Mouse (Mus musculus) MEL (cell line): ENCODE data around the gene Tjp1. TPM values are rescaled to one million over a fixed set of nuclear protein-coding genes. Genes with fewer than 3 reads are reported as not detected.

Source experiments
- DNase-seq: peaks from one replicate; pipeline ENCODE4 v3.0.0; 2011; ENCODE audit warnings: low read depth, low spot score
- H3K27ac ChIP-seq: 2 replicates; pipeline ENCODE4 v1.5.1; 2012; ENCODE audit warnings: low read depth, mild to moderate bottlenecking, control low read depth, low read length, moderate library complexity; ENCODE audit not compliant: control insufficient read depth
- H3K27me3 ChIP-seq, 2 experiments: fragments of 150-350 bp in 1 of 2; sonication (generic) in 1 of 2; 2 replicates each; pipeline ENCODE4 v1.6.1; 2012; ENCODE audit warnings: low read length in 2 of 2, mild to moderate bottlenecking in 2 of 2, improper control_type of control experiment in 1 of 2, moderate library complexity in 1 of 2; ENCODE audit not compliant: insufficient read depth in 2 of 2, control insufficient read depth in 1 of 2
- H3K36me3 ChIP-seq, 2 experiments: 2 replicates each; pipeline ENCODE4 v1.6.1; 2012 to 2014; ENCODE audit warnings: low read length in 2 of 2, improper control_type of control experiment in 1 of 2, inconsistent platforms in 1 of 2, mild to moderate bottlenecking in 1 of 2; ENCODE audit not compliant: insufficient read depth in 2 of 2, control insufficient read depth in 1 of 2
- H3K4me1 ChIP-seq, 2 experiments: fragments of 150-350 bp in 1 of 2; sonication (generic) in 1 of 2; 2 replicates each; pipeline ENCODE4 v1.6.1; 2012; ENCODE audit warnings: low read length in 2 of 2, improper control_type of control experiment in 1 of 2, mild to moderate bottlenecking in 1 of 2; ENCODE audit not compliant: insufficient read depth in 2 of 2, control insufficient read depth in 1 of 2
- H3K4me3 ChIP-seq, 2 experiments: fragments of 150-350 bp in 1 of 2; sonication (generic) in 1 of 2; 2 replicates each; pipeline ENCODE4 v1.5.1; 2012; ENCODE audit warnings: low read depth in 2 of 2, low read length in 2 of 2, mild to moderate bottlenecking in 2 of 2, moderate library complexity in 2 of 2, control low read depth in 1 of 2, improper control_type of control experiment in 1 of 2; ENCODE audit not compliant: control insufficient read depth in 1 of 2, insufficient read depth in 1 of 2
- H3K79me2 ChIP-seq: 2 replicates; pipeline ENCODE4 v1.6.1; 2012; ENCODE audit warnings: mild to moderate bottlenecking, low read length, moderate library complexity; ENCODE audit not compliant: control insufficient read depth, poor library complexity, insufficient read depth
- H3K9ac ChIP-seq: 2 replicates; pipeline ENCODE4 v1.6.1; 2012; ENCODE audit warnings: low read depth, mild to moderate bottlenecking, control low read depth, low read length, moderate library complexity; ENCODE audit not compliant: control insufficient read depth, poor library complexity, severe bottlenecking
- H3K9me3 ChIP-seq: fragments of 150-350 bp; sonication (generic); replicated peaks from 2 replicates; pipeline ENCODE4 v1.6.1; 2012; ENCODE audit warnings: mild to moderate bottlenecking, low read length, improper control_type of control experiment, moderate library complexity; ENCODE audit not compliant: insufficient read depth
- BHLHE40 ChIP-seq: IDR thresholded peaks from 2 replicates; pipeline ENCODE4 v1.6.1; 2012; ENCODE audit warnings: low read depth, mild to moderate bottlenecking, inconsistent platforms, low read length, improper control_type of control experiment, borderline replicate concordance
- CTCF ChIP-seq, 3 experiments: IDR thresholded peaks in 2 of 3; conservative IDR thresholded peaks in 1 of 3; 2 replicates each; pipeline ENCODE4 v1.5.1; 2011 to 2012; ENCODE audit warnings: low read length in 3 of 3, low read depth in 2 of 3, mild to moderate bottlenecking in 2 of 3, improper control_type of control experiment in 1 of 3, inconsistent platforms in 1 of 3, mixed read lengths in 1 of 3, moderate library complexity in 1 of 3; ENCODE audit not compliant: control insufficient read depth in 1 of 3, insufficient read depth in 1 of 3, poor library complexity in 1 of 3, severe bottlenecking in 1 of 3
- ELF1 ChIP-seq: IDR thresholded peaks from 2 replicates; pipeline ENCODE4 v1.6.1; 2014; ENCODE audit warnings: low read depth, mild to moderate bottlenecking, inconsistent platforms, low read length, improper control_type of control experiment, moderate library complexity
- EP300 ChIP-seq, 2 experiments: IDR thresholded peaks; 2 replicates each; pipeline ENCODE4 v1.6.1; 2011; ENCODE audit warnings: improper control_type of control experiment in 2 of 2, low read length in 2 of 2, low read depth in 1 of 2, mild to moderate bottlenecking in 1 of 2
- ETS1 ChIP-seq: IDR thresholded peaks from 2 replicates; pipeline ENCODE4 v1.6.1; 2012; ENCODE audit warnings: low read depth, mild to moderate bottlenecking, inconsistent platforms, low read length, improper control_type of control experiment, moderate library complexity
- GATA1 ChIP-seq: IDR thresholded peaks from 2 replicates; pipeline ENCODE4 v1.6.1; 2011; ENCODE audit warnings: low read depth, low read length, improper control_type of control experiment
- HCFC1 ChIP-seq: IDR thresholded peaks from 2 replicates; pipeline ENCODE4 v1.6.1; 2012; ENCODE audit warnings: low read depth, mild to moderate bottlenecking, inconsistent platforms, low read length, improper control_type of control experiment, moderate library complexity
- JUND ChIP-seq: IDR thresholded peaks from 2 replicates; pipeline ENCODE4 v1.6.1; 2011; ENCODE audit warnings: low read depth, mild to moderate bottlenecking, improper control_type of control experiment, low read length
- MAFK ChIP-seq: IDR thresholded peaks from 2 replicates; pipeline ENCODE4 v1.6.1; 2011; ENCODE audit warnings: low read depth, mild to moderate bottlenecking, low read length, improper control_type of control experiment, borderline replicate concordance
- MAZ ChIP-seq: IDR thresholded peaks from 2 replicates; pipeline ENCODE4 v1.6.1; 2012; ENCODE audit warnings: low read depth, mild to moderate bottlenecking, inconsistent platforms, low read length, improper control_type of control experiment
- MEF2A ChIP-seq: IDR thresholded peaks from 2 replicates; pipeline ENCODE4 v1.6.1; 2014; ENCODE audit warnings: low read depth, mild to moderate bottlenecking, inconsistent platforms, low read length, improper control_type of control experiment; ENCODE audit not compliant: poor library complexity, insufficient replicate concordance, severe bottlenecking; ENCODE audit errors: extremely low read depth
- MYB ChIP-seq: IDR thresholded peaks from 2 replicates; pipeline ENCODE4 v1.6.1; 2011; ENCODE audit warnings: mild to moderate bottlenecking, low read depth, low read length, improper control_type of control experiment
- MYC ChIP-seq: IDR thresholded peaks from 2 replicates; pipeline ENCODE4 v1.6.1; 2011; ENCODE audit warnings: low read depth, mild to moderate bottlenecking, low read length, improper control_type of control experiment, moderate library complexity
- NRF1 ChIP-seq: IDR thresholded peaks from 2 replicates; pipeline ENCODE4 v1.6.1; 2014; ENCODE audit warnings: low read depth, mild to moderate bottlenecking, inconsistent platforms, low read length, improper control_type of control experiment, moderate library complexity; ENCODE audit not compliant: poor library complexity, insufficient read depth, severe bottlenecking
- RCOR1 ChIP-seq: IDR thresholded peaks from 2 replicates; pipeline ENCODE4 v1.6.1; 2012; ENCODE audit warnings: low read depth, mild to moderate bottlenecking, inconsistent platforms, low read length, improper control_type of control experiment
- SMC3 ChIP-seq: IDR thresholded peaks from 2 replicates; pipeline ENCODE4 v1.6.1; 2011; ENCODE audit warnings: low read depth, low read length, improper control_type of control experiment
- TBP ChIP-seq: IDR thresholded peaks from 2 replicates; pipeline ENCODE4 v1.8.0; 2011; ENCODE audit warnings: low read depth, low read length, improper control_type of control experiment
- USF1 ChIP-seq: IDR thresholded peaks from 2 replicates; pipeline ENCODE4 v1.6.1; 2014; ENCODE audit warnings: low read depth, mild to moderate bottlenecking, inconsistent platforms, low read length, improper control_type of control experiment, moderate library complexity
- USF2 ChIP-seq, 2 experiments: IDR thresholded peaks; 2 replicates each; pipeline ENCODE4 v1.6.1; 2011 to 2012; ENCODE audit warnings: improper control_type of control experiment in 2 of 2, low read length in 2 of 2, borderline replicate concordance in 1 of 2, inconsistent platforms in 1 of 2, low read depth in 1 of 2, mild to moderate bottlenecking in 1 of 2; ENCODE audit not compliant: insufficient read depth in 1 of 2
- ZC3H11A ChIP-seq: IDR thresholded peaks from 2 replicates; pipeline ENCODE4 v1.6.1; 2012; ENCODE audit warnings: low read depth, mild to moderate bottlenecking, inconsistent platforms, low read length, improper control_type of control experiment
- ZMIZ1 ChIP-seq: IDR thresholded peaks from 2 replicates; pipeline ENCODE4 v1.6.1; 2012; ENCODE audit warnings: low read depth, mild to moderate bottlenecking, inconsistent platforms, low read length, improper control_type of control experiment, moderate library complexity
- polyA plus RNA-seq, 2 experiments: library from polyadenylated mRNA; stranded (reverse) in 1 of 2; unstranded in 1 of 2; fragments of >175 nt in 1 of 2; fragments of >200 nt in 1 of 2; gene quantifications; 2 replicates each; pipeline versions ENCODE4 v1.2.1 to v1.2.4; 2012; ENCODE audit warnings: low replicate concordance in 2 of 2, low read depth in 1 of 2; ENCODE audit not compliant: insufficient read length in 2 of 2, insufficient read depth in 1 of 2, missing spikeins in 1 of 2
- total RNA-seq: library from RNA; depleted of rRNA; stranded (reverse); fragments of 300-350 nt; gene quantifications from 2 replicates; pipeline ENCODE4 v1.2.3, GENCODE M21; 2012

Tjp1 gene
- total and polyA plus RNA-seq, 3 experiments = 0.01 TPM; not detected in 2

GRCm38 (mm10) chr7:65497733-65498583, 29.6 kb downstream of the Tjp1 start (continued):
- TF ChIP-seq EP300 (IDR thresholded peaks at IDR 0.05; ENCODE audit: low read depth in 1 of 2, low read length in 2 of 2) = no peak

- Histone ChIP-seq H3K4me3 (no peak overlapping the region), H3K9me3 (no peaks in the 10 kb centered on the region), H3K4me1 (no peaks in the 10 kb centered on the region), H3K79me2 (no peaks in the 10 kb centered on the region), H3K36me3 (no peaks in the 10 kb centered on the region), H3K9ac (no peak overlapping the region), H3K27ac (no peak overlapping the region), H3K27me3 (no peaks in the 10 kb centered on the region)
- TF ChIP-seq USF1 = no peak
- TF ChIP-seq ZMIZ1 = no peak
- no peak for DNase-seq
Observed at GRCm38 (mm10) chr7:65490526-65490925, 37.1 kb downstream of the Tjp1 start.

DNA sequence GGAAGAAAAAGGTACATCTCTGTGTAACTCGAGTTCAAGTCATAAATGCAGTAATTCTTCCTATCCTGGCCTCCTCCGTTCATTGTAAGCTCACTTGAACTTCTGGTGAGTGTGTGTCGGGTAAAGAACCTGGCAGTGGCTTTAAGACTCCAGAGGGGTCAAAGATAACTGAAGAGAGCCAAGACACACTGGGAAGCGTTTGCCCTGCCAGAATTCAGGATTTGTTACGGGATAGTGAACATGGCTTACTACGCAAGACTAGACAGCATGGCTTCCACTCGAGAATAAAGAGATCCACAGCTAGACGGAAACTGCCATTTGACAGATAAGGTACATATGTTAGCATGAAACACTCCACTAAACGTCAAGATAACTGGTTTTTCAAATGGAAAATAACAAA, 37.8 kb downstream of the Tjp1 start:
- H3K9me3 ChIP-seq = no peaks in the 10 kb centered on the region
- no peak overlapping the region for H3K4me3 ChIP-seq
- H3K4me1 ChIP-seq = no peaks in the 10 kb centered on the region
- no peaks in the 10 kb centered on the region for H3K79me2 ChIP-seq
- no peak for DNase-seq
- no peak overlapping the region for H3K9ac ChIP-seq
- no peaks in the 10 kb centered on the region for H3K36me3 ChIP-seq
- no peak overlapping the region for H3K27ac ChIP-seq
- TF ChIP-seq SMC3 (no peak), ZMIZ1 (no peak), ZC3H11A (no peak), TBP (no peak), ETS1 (no peak)
- H3K27me3 ChIP-seq = no peaks in the 10 kb centered on the region

GRCm38 (mm10) chr7:65489195-65489594, 38.4 kb downstream of the Tjp1 start:
- no peak overlapping the region for H3K9ac ChIP-seq
- no peak overlapping the region for H3K4me3 ChIP-seq
- H3K9me3 ChIP-seq = no peaks in the 10 kb centered on the region
- H3K4me1 ChIP-seq = no peaks in the 10 kb centered on the region
- no peak for TF ChIP-seq MEF2A
- no peak for TF ChIP-seq MAFK
- TF ChIP-seq HCFC1 = no peak
- TF ChIP-seq GATA1 = no peak
- TF ChIP-seq MYB = no peak
- no peak for TF ChIP-seq USF1
- TF ChIP-seq RCOR1 = no peak
- no peak for TF ChIP-seq SMC3
- no peak for TF ChIP-seq JUND
- TF ChIP-seq USF2 (IDR thresholded peaks at IDR 0.05; ENCODE audit: borderline replicate concordance in 1 of 2, insufficient read depth in 1 of 2, low read depth in 1 of 2, low read length in 2 of 2) = no peak
- no peak for TF ChIP-seq CTCF (IDR thresholded peaks at IDR 0.05 in 2 of 3, conservative IDR thresholded peaks at IDR 0.05 in 1 of 3; ENCODE audit: control insufficient read depth in 1 of 3, insufficient read depth in 1 of 3, low read depth in 2 of 3, low read length in 3 of 3, poor library complexity in 1 of 3, severe bottlenecking in 1 of 3)
- no peak for TF ChIP-seq NRF1
- no peak for TF ChIP-seq MAZ
- no peak for TF ChIP-seq MYC
- no peak for TF ChIP-seq ELF1
- no peak for TF ChIP-seq BHLHE40
- H3K27me3 ChIP-seq = no peaks in the 10 kb centered on the region
- no peaks in the 10 kb centered on the region for H3K36me3 ChIP-seq
- DNase-seq = no peak
- no peak overlapping the region for H3K27ac ChIP-seq
- no peaks in the 10 kb centered on the region for H3K79me2 ChIP-seq
